Mouse (Mus musculus): ENCODE data around the gene Vmn1r41. TPM values are rescaled to one million over a fixed set of nuclear protein-coding genes. Genes with fewer than 3 reads are reported as not detected.

The Vmn1r41 gene
- not detected in 2 replicates for polyA plus RNA-seq (2014; fragmentation: Nextera tagmentation; extraction: Ambion mirVana)

DNA sequence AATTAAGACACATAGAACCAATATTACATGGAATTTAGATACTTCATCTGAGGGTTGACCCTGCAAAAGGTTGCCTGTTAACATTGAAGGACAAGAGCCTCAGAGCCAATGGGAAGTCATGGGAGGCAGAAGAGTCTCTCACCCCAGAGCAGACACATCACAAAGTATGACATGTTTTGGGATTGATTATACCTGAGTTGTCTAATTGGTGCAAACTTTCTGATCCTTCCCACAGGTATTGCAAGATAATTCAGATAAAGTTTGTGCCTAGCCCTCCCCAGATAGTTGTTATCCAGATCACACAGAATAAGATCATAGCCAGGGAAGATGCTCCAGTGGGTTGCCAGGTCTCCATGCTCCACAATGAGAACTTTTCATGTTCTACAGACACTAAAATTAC, at the start of gene Vmn1r41:
Gene Vmn1r41 (plus strand): TSS at position 301 of the 400 bp plus-strand sequence.
- Histone ChIP-seq H3K27ac (replicated peaks; ENCODE audit: low read depth, low read length) (no peak within 1 kb of the TSS), H3K9ac (ENCODE audit: low read depth, low read length) (no peak within 1 kb of the TSS), H3K4me1 (ENCODE audit: control insufficient read depth, insufficient read depth, low read length) (no peaks in the 10 kb centered on the region), H3K27me3 (replicated peaks; ENCODE audit: control insufficient read depth, insufficient read depth, low read length) (no peaks in the 10 kb centered on the region), H3K4me3 (ENCODE audit: low read depth, low read length) (no peak within 1 kb of the TSS), H3K36me3 (ENCODE audit: control insufficient read depth, insufficient read depth, low read length) (no peaks in the 10 kb centered on the region), H3K4me2 (ENCODE audit: low read depth, low read length) (no peak within 1 kb of the TSS), H3K9me3 (ENCODE audit: control insufficient read depth, low read length) (no peaks in the 10 kb centered on the region)
- ATAC-seq (ENCODE audit: low read depth) = no peak
- no peak for DNase-seq (ENCODE audit: low spot score)

DNA sequence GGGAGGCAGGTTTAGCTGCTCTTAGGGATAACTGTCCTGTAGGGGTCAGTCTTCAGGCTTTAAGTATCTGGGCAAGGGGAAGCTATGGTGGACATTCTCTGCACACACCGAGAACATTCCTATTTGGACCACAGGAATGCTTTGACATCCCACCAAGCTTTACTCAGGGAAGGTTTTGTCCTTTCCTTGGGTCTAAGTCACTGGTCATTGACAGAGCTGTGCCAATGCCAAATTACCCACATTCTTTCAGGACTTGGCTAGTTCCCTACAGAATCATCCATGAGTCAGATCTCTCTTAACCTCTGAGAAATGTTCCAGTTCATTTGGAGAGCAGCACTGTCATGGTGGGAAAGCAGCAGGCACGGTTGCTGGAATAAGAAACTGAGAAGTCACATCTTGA, 33.9 kb upstream of the Vmn1r41 start:
- H3K4me1 ChIP-seq (ENCODE audit: control insufficient read depth, insufficient read depth, low read length) = no peaks in the 10 kb centered on the region
- H3K27me3 ChIP-seq (replicated peaks; ENCODE audit: control insufficient read depth, insufficient read depth, low read length) = no peaks in the 10 kb centered on the region
- no peaks in the 10 kb centered on the region for H3K36me3 ChIP-seq (ENCODE audit: control insufficient read depth, insufficient read depth, low read length)
- 87% methylated on average over 2 of the region's 2 CpGs for WGBS
- H3K9me3 ChIP-seq (ENCODE audit: control insufficient read depth, low read length) = no peaks in the 10 kb centered on the region
- H3K9ac ChIP-seq (ENCODE audit: low read depth, low read length) = no peak overlapping the region
- no peak overlapping the region for H3K4me3 ChIP-seq (ENCODE audit: low read depth, low read length)
- H3K27ac ChIP-seq (replicated peaks; ENCODE audit: low read depth, low read length) = no peak overlapping the region
- ATAC-seq (ENCODE audit: low read depth) (no peak), DNase-seq (ENCODE audit: low spot score) (no peak)
- no peak overlapping the region for H3K4me2 ChIP-seq (ENCODE audit: low read depth, low read length)

DNA sequence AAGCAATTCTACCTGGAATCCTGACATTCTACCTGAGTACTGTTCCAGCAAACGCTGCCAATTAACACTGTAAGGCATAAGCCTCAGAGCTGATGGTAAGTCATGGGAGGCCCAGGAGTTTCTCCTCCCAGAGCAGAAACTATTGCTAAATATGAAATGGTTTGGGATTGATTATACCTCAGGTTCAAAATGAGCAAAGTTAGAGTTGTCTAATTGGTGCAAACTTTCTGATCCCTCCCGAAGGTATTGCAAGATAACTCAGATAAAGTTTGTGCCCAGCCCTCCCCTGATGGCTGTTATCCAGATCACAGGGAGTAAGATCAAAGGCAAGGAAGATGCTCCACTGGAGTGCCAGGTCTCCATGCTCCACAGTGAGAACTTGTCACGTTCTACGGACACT, 33.3 kb upstream of the Vmn1r41 start, which contains the start of gene Vmn1r40:
Gene Vmn1r40 (plus strand): TSS at position 301 of the 400 bp plus-strand sequence.
- ATAC-seq (ENCODE audit: low read depth) (no peak), DNase-seq (ENCODE audit: low spot score) (no peak)
- H3K9me3 ChIP-seq (ENCODE audit: control insufficient read depth, low read length) = no peaks in the 10 kb centered on the region
- 88% methylated on average over 4 of the region's 4 CpGs for WGBS
- H3K27ac ChIP-seq (replicated peaks; ENCODE audit: low read depth, low read length) = no peak within 1 kb of the TSS
- no peak within 1 kb of the TSS for H3K4me3 ChIP-seq (ENCODE audit: low read depth, low read length)
- H3K4me2 ChIP-seq (ENCODE audit: low read depth, low read length) = no peak within 1 kb of the TSS
- no peaks in the 10 kb centered on the region for H3K27me3 ChIP-seq (replicated peaks; ENCODE audit: control insufficient read depth, insufficient read depth, low read length)
- H3K4me1 ChIP-seq (ENCODE audit: control insufficient read depth, insufficient read depth, low read length) = no peaks in the 10 kb centered on the region
- H3K9ac ChIP-seq (ENCODE audit: low read depth, low read length) = no peak within 1 kb of the TSS
- no peaks in the 10 kb centered on the region for H3K36me3 ChIP-seq (ENCODE audit: control insufficient read depth, insufficient read depth, low read length)

DNA sequence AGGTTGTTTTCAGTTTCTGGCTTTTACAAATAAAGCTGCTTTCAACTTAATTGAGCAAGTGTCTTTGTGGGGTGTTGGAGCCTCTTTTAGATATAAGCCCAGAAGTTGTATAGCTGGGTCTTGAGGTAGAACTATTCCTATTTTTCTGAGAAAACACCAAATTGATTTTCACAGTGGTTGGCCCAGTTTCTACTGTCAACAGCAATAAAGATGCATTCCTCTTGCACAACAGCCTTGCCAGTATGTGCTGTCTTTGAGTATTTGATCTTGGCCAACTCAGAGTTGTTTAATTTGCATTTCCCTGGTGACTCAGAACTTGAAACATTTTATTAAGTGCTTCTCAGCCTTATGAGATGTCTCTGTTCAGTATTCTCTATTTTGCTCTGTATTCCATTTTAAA, 22.5 kb upstream of the Vmn1r41 start:
- no peak overlapping the region for H3K4me3 ChIP-seq (ENCODE audit: low read depth, low read length)
- no peak for ATAC-seq (ENCODE audit: low read depth)
- H3K4me2 ChIP-seq (ENCODE audit: low read depth, low read length) = no peak overlapping the region
- DNase-seq (ENCODE audit: low spot score) = no peak
- no peak overlapping the region for H3K27ac ChIP-seq (replicated peaks; ENCODE audit: low read depth, low read length)
- H3K9me3 ChIP-seq (ENCODE audit: control insufficient read depth, low read length) = no peaks in the 10 kb centered on the region
- H3K4me1 ChIP-seq (ENCODE audit: control insufficient read depth, insufficient read depth, low read length) = no peaks in the 10 kb centered on the region
- no peak overlapping the region for H3K9ac ChIP-seq (ENCODE audit: low read depth, low read length)
- no peaks in the 10 kb centered on the region for H3K36me3 ChIP-seq (ENCODE audit: control insufficient read depth, insufficient read depth, low read length)
- no peaks in the 10 kb centered on the region for H3K27me3 ChIP-seq (replicated peaks; ENCODE audit: control insufficient read depth, insufficient read depth, low read length)

DNA sequence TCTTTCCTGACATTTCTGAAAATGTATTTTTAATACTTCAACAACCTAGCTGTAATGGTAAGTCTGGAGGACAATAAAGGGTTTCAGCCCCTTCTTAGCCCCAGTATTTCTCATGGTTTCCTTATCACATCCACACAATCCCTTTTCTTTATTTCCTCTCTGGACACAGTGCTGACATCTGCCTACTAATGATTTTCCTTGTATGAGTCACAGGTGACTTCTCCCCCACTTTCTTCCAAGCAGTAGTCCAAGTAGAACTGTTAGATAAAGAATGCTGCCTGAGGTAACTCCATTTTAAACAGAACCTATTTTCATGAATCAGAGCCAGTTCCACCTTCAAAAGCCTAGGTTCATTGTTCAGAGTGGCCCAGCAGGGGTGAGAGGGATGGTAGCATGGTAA, 2.2 kb downstream of the Vmn1r41 start:
- no peak for ATAC-seq (ENCODE audit: low read depth)

DNA sequence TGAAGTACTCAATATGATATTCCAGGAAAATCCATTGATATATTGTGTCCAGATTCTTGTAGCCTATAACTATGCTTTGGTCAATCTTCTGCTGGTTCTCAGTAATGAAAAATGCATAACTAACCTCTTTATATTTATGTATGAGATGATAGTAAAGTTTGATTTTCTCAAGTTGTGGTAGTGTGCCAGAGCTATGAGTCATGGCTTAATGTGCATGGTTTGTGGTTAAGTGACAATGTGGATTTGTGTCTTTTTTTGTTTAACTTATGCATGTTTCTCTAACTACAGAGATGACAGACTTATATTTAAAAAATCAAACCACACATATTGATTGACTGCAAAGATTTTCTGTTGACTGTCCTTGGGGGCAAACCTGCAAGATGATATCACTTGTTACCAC, 49.7 kb downstream of the Vmn1r41 start:
- H3K4me1 ChIP-seq (ENCODE audit: control insufficient read depth, insufficient read depth, low read length) = no peaks in the 10 kb centered on the region
- ATAC-seq (ENCODE audit: low read depth) (no peak), DNase-seq (ENCODE audit: low spot score) (no peak)
- H3K4me3 ChIP-seq (ENCODE audit: low read depth, low read length) = no peak overlapping the region
- H3K36me3 ChIP-seq (ENCODE audit: control insufficient read depth, insufficient read depth, low read length) = no peaks in the 10 kb centered on the region
- no peaks in the 10 kb centered on the region for H3K27me3 ChIP-seq (replicated peaks; ENCODE audit: control insufficient read depth, insufficient read depth, low read length)
- no peak overlapping the region for H3K27ac ChIP-seq (replicated peaks; ENCODE audit: low read depth, low read length)
- H3K9ac ChIP-seq (ENCODE audit: low read depth, low read length) = no peak overlapping the region
- H3K9me3 ChIP-seq (ENCODE audit: control insufficient read depth, low read length) = no peaks in the 10 kb centered on the region
- H3K4me2 ChIP-seq (ENCODE audit: low read depth, low read length) = no peak overlapping the region

More for the DNA sequence above, 2.2 kb downstream of the Vmn1r41 start:
- Histone ChIP-seq H3K27me3 (replicated peaks; ENCODE audit: control insufficient read depth, insufficient read depth, low read length) (no peaks in the 10 kb centered on the region), H3K4me3 (ENCODE audit: low read depth, low read length) (no peak overlapping the region), H3K4me1 (ENCODE audit: control insufficient read depth, insufficient read depth, low read length) (no peaks in the 10 kb centered on the region), H3K36me3 (ENCODE audit: control insufficient read depth, insufficient read depth, low read length) (no peaks in the 10 kb centered on the region), H3K9me3 (ENCODE audit: control insufficient read depth, low read length) (no peaks in the 10 kb centered on the region), H3K27ac (replicated peaks; ENCODE audit: low read depth, low read length) (no peak overlapping the region), H3K9ac (ENCODE audit: low read depth, low read length) (no peak overlapping the region), H3K4me2 (ENCODE audit: low read depth, low read length) (no peak overlapping the region)
- no peak for DNase-seq (ENCODE audit: low spot score)

Other genes with a start within 250 kb of the Vmn1r41 start
- 53.5 and 62.8 TPM in 2 replicates for gene Chchd6, start 145.1 kb upstream of the Vmn1r41 start, polyA plus RNA-seq (2014; fragmentation: Nextera tagmentation; extraction: Ambion mirVana)
- gene Txnrd3, start 96.8 kb upstream of the Vmn1r41 start, polyA plus RNA-seq (2014; fragmentation: Nextera tagmentation; extraction: Ambion mirVana) = 10.2 and 12.0 TPM in 2 replicates
- not detected in 2 replicates for gene Vmn1r40, start 33.2 kb upstream of the Vmn1r41 start, polyA plus RNA-seq (2014; fragmentation: Nextera tagmentation; extraction: Ambion mirVana)
- gene Vmn1r42, start 135.6 kb downstream of the Vmn1r41 start, polyA plus RNA-seq (2014; fragmentation: Nextera tagmentation; extraction: Ambion mirVana) = not detected in 2 replicates
- 0.06 TPM in 1 of 2 replicates, not detected in the other for gene Vmn1r43, start 135.6 kb downstream of the Vmn1r41 start, polyA plus RNA-seq (2014; fragmentation: Nextera tagmentation; extraction: Ambion mirVana)
- not detected in 2 replicates for gene Vmn1r44, start 142.9 kb downstream of the Vmn1r41 start, polyA plus RNA-seq (2014; fragmentation: Nextera tagmentation; extraction: Ambion mirVana)
- not detected in 2 replicates for gene Vmn1r45, start 199.8 kb downstream of the Vmn1r41 start, polyA plus RNA-seq (2014; fragmentation: Nextera tagmentation; extraction: Ambion mirVana)
- not detected in 2 replicates for gene Vmn1r46, start 228.5 kb downstream of the Vmn1r41 start, polyA plus RNA-seq (2014; fragmentation: Nextera tagmentation; extraction: Ambion mirVana)

Measured in embryonic facial prominence, embryonic 14.5 days (tissue).